Mouse (Mus musculus): ENCODE measurements around the gene Cx3cr1.

DNA sequence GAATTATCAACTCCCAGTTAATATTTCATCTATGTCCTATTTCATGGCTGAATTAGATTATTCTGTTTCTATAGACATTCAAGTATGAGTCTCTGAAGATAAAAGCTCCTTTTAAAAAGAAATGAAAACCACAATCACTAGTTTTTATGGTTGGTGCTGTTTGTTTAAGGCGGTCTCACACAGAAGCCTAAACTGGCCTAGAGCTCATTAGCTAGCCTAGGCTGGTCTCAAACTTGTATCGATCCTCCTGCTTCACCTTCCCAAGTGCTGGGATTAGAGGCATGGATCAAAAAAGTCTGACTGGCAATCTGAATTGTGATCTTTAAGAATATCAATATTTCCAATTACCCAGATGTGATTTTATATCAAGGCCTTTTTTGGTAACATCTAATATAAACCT, 2.1 kb downstream of the Cx3cr1 start:
- TF ChIP-seq CTCF (IDR thresholded peaks at IDR 0.05) (no peak), POLR2A (IDR thresholded peaks at IDR 0.05; ENCODE audit: insufficient read depth, low read depth, low read length) (no peak), EP300 (IDR thresholded peaks at IDR 0.05; ENCODE audit: insufficient read depth, low read depth, low read length) (no peak)
